Mouse (Mus musculus): ENCODE data around the gene Ccdc124.

DNA sequence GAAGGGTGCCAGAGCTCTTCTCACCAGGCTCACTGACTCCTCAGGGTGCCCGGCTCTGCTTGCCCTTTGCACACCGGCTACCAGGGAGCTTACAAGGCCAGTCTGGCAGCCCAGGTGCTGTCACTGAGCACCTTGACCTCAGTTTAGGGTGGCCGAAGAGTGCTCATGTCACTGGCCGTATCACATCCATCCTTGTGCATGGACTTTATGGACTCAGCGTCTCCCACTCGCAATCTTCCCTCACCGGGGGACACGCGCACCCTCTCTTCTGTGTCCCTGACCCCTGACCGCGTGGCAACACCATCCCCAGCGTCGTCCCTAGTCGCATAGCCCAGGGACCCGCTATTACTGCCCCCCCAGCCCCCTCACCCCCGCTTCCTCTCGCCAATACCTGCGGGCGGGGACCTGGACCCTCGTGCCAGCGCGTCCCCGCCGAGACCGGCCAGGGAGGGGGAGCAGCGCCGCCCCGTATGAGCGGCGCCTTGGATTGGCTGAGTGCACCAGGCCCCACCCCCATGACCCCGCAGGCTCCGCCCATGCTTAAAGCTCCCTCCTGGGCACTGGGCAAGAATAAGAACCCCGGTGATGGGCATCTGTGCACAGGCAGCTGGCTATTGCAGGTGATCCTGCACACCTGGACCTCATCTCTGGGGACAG lies 17.1 kb downstream of the Ccdc124 start:
- no peak for TF ChIP-seq POLR2A (IDR thresholded peaks at IDR 0.05; ENCODE audit: extremely low read depth, insufficient read depth, low read length)
- TF ChIP-seq CTCF (IDR thresholded peaks at IDR 0.05; ENCODE audit: low read depth, low read length) = no peak

All from liver, adult 2 months (tissue).